Mouse (Mus musculus): ENCODE data around the gene Qk.

Qk gene

DNA sequence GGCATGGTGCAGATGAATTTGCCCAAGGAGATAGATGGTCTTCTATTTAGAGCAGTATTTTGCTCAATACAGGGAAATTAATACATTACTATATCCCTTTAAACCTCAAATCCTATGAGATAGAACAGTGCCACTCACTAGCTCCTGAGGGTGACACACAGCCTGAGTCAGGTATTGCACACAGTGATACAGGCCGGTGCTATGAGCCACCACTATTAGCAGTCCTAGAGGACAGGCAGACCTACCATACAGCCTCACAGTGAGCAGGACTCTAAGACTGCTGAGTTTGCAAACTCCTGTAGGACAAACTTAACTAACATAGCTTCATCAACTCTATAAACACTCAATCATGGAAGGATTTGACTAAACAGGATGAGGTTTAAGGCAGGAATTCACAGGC is 51.2 kb downstream of the Qk start:
- intact Hi-C loops (cut with DNase I): no loop called here

- intact Hi-C loops (cut with DNase I): no loop called here
Observed at GRCm38 (mm10) chr17:10266207-10266606, 53.4 kb downstream of the Qk start.

DNA sequence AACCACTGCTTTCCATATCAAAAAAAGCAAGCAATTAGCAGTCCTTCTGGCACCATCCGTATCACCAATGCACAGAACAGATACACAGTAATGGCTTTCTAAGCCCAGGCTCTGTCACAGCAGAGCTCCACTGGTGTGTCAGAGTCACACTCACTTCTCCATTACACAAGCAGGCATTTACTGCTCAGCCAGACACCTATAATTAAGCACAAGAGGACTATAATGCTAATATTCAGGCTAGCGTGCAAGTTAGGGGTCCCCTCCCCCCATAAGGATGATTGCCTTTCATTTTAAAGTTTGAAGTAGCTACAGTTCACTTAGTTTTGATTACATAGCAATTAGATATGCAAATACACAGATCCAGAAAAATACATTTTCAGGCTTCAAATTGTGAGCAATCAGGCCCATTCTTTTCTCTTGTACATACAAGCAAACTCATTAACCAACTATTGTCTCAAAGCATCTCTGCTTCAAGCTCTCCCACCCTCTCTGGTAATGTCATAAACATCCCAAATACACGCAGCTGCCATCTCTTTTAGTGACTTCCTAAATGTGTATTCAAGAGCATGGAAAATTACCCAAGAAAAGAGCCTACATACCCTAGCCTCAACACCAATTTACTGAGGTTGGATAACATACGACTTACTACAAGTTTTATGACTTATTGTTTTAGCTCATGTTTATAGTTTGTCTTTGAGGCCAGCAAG is 68.2 kb downstream of the Qk start:
- intact Hi-C loops (cut with DNase I): no loop called here

GRCm38 (mm10) chr17:10240081-10240480 is 79.6 kb downstream of the Qk start:
- intact Hi-C loops (cut with DNase I): no loop called here

- intact Hi-C loops (cut with DNase I): no loop called here
Observed at GRCm38 (mm10) chr17:10236595-10236994, 83.1 kb downstream of the Qk start.

DNA sequence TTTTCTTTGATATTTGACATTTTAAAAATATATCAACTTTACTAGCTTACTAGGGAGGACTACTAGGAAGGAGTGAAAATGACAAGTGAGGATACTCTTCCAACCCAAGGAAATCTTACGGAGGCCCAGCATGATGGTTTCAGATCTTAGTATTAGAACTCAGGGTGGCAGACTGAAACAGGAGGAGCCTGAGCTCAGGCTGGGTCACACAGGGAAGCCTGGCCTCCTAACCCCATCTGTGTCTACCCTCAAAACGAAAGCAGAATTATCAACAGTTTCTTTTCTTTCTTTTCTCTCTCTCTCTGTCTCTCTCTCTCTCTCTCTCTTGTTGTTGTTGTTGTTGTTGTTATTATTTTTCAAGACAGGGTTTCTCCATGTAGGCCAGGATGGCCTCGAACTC is 87.2 kb downstream of the Qk start:
- intact Hi-C loops (cut with DNase I): no loop called here

- intact Hi-C loops (cut with DNase I): no loop called here
Observed at GRCm38 (mm10) chr17:10227798-10228538, 91.7 kb downstream of the Qk start.

- intact Hi-C loops (cut with DNase I): no loop called here
Observed at GRCm38 (mm10) chr17:10216164-10216563, 103.5 kb downstream of the Qk start.

DNA sequence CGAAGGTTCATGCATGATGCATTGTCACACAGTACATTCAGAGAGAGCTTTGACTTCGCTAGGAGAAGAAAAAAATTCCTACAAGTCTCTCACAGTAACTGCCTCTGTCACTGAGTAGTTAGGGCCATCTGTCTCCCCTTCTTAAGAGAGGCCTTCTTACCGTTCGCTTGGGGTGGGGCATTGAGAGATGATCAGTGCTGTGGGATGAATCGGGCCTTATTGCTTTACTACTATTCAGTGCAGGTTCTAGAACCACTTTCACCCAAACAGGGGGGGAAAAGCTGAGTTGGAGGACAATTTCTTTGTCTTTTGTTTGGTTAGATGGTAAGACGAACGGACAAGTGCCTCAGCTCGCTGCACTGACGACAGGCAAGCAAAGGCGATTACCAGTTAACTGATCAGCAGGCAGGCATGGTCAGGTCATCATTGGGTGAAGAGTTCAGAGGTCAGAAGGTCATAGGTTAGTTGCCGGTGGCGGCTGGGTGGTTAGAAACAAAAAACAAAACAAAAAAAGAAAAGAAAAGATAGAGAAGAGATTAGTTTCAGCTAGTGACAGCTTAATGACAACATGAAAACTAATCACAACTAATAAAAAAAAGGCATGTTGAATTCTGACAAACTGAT is 110.4 kb downstream of the Qk start:
- intact Hi-C loops (cut with DNase I): loop anchor here (5.0 kb wide), 1 partner anchor 98 kb away; no protein-coding TSS in a partner anchor

DNA sequence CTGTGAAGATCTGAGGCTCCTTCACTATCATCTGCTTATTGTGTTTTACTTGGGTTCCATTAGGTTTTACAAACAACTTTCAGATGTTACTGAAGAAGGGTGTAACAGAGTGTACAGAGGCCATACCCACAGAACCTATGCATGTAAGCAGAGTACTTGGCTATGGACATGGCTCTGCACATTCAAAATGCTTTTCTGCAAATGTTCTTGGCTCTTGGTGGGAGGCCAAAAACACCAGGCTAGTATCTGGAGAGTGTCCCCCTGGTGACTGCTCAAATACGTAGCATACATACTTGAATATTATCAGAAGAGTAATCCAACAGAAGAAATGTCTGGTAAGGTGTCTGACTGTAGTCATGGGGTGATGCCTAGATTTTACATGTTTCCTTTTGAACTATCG is 121.0 kb downstream of the Qk start:
- intact Hi-C loops (cut with DNase I): no loop called here

- intact Hi-C loops (cut with DNase I): no loop called here
Observed at GRCm38 (mm10) chr17:10198231-10198630, 121.4 kb downstream of the Qk start.

DNA sequence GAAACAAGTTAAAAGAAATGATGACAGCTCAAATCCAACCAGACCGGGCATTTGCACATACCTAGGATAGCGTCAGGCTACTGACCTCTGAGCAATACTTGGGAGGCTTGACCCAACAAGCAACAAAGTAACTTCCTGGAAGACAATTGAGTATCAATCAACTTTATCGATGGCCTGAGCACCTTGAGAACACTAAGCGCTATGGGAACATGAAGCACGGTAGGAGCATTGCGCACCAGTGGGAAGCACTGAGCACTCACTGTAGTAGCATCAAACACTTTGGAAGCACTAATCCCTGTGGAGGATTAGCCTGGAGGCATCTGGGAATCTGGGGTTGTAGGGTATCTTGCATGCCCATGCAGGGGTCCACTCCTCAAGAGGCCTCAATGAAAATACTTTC is 124.0 kb downstream of the Qk start:
- intact Hi-C loops (cut with DNase I): no loop called here

DNA sequence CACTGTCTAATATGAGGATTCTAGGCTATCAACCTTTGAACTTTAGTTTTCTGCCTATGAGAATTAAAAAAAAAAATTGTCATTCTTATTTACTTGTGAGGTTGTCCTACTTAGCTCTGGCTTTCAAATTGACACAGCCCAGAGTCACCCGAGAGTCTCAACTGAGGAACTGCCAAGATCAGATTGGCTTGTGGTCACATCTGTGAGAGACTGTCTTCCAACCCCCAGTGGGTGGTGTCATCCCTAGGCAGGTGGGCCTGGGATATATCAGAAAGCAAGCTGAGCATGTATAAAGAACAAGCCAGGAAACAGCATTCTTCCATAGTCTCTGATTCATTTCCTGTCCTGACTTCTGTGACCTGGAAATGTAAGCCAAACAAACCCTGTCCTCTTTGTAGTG is 128.8 kb downstream of the Qk start:
- intact Hi-C loops (cut with DNase I): no loop called here

DNA sequence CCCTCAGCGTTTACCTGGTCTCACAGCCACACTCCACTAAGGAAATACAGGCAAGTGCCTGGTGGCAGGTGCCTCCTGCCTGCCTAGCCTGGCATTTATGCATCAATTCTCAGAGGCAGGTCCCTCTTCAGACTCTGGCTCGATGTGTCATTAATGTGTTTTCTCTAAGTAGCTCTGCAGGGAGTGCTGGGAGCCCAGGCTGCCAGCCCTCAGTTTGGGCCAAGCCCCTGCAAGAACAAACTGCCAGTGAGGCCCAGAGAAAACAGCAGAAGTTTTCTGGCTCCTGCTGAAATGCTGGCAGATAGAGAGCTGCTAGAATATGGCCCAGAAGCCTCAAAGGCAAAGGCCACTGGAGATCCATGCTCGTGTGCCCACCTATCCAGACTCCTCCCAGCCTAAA is 131.2 kb downstream of the Qk start:
- intact Hi-C loops (cut with DNase I): no loop called here

DNA sequence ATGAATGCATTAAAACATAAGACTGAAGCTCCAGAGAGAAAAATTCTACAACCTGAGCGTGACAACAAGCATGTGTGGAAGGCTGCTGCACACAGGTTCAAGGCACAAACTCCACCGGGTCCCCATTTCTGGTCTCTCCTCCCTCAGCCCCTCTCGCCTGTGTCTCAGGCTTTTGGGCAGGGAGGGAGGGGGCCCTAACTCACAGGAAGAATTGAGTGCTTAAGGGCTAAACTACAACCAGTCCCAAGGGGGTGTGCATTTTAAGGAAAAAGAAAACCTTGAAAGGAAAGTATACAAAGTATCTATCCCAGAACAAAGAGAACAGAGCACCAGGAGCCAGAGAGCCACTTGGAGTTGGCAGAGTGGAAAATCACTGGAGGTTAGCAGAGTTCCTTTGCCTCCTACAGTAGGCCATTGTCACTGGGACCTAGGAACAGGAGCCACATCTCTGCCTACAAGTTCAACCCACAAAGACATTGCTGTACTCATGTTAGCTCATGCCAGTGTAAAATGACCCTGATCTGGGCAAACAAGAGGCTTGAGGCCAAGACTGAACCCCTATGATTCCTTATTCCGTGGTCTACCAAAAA is 132.1 kb downstream of the Qk start:
- intact Hi-C loops (cut with DNase I): no loop called here

GRCm38 (mm10) chr17:10181761-10182160 is 137.9 kb downstream of the Qk start:
- intact Hi-C loops (cut with DNase I): no loop called here

DNA sequence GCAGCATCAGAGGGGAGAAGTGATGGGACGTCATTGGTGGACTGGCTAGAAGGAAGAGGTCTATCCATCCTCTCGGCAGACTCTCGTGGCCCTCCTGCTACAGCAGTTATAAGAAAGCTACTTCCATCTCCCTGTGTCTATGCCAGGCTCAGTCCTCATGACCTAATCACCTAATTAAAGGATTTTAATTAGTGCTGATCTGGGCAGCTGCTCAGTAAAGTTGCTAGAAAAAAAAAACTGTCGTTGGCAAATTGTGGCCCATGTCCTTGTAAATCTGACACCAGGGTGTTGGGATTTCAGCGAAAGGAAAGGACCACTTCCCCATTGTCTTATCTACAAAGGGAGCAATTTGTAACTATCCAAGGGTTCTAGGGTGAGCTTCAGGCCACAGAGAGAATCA is 142.6 kb downstream of the Qk start:
- intact Hi-C loops (cut with DNase I): no loop called here

- intact Hi-C loops (cut with DNase I): no loop called here
Observed at GRCm38 (mm10) chr17:10161258-10161657, 158.4 kb downstream of the Qk start.

GRCm38 (mm10) chr17:10160415-10160814 is 159.2 kb downstream of the Qk start:
- intact Hi-C loops (cut with DNase I): no loop called here

DNA sequence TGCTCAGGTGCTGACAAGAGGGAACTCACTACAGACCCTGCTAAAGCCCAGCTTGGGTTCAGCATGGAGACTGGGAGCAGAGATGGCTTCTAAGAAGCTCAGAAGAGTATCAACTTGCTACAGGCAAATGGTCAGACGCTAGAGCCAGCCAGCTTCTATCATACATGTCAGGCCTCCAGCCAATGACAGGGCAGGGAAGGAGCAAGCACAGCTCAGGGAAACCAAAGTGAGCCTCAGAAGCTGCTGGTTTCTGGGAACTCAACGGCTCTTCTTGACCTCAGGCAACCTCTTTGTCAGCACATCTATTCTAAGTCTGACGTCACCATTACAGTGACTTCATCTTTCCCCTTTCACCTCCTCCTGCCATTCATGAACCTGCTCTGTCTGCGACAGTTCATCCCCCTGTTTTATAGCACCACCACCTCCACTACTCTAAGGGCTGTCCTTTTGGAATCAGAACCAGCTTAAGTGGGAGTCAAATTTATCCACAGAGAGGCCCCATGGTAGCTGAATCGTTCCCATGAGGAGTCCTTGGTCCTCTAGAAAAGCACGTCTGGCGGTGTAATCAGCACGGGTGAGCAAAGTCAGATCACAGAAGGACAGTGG is 166.7 kb downstream of the Qk start:
- intact Hi-C loops (cut with DNase I): no loop called here
